Mouse (Mus musculus) monocyte, adult 59 days (primary cell): ENCODE results near the gene Nucb1. TPM values are rescaled to one million over a fixed set of nuclear protein-coding genes. Genes with fewer than 3 reads are reported as not detected.

ENCODE experiments used
- total RNA-seq, 2 experiments: library from RNA; stranded (reverse); gene quantifications; one replicate each; pipeline ENCODE4 v1.2.4; 2023

Gene Nucb1
- total RNA-seq, result 100 to 1,000 TPM; 153 to 162 TPM

DNA sequence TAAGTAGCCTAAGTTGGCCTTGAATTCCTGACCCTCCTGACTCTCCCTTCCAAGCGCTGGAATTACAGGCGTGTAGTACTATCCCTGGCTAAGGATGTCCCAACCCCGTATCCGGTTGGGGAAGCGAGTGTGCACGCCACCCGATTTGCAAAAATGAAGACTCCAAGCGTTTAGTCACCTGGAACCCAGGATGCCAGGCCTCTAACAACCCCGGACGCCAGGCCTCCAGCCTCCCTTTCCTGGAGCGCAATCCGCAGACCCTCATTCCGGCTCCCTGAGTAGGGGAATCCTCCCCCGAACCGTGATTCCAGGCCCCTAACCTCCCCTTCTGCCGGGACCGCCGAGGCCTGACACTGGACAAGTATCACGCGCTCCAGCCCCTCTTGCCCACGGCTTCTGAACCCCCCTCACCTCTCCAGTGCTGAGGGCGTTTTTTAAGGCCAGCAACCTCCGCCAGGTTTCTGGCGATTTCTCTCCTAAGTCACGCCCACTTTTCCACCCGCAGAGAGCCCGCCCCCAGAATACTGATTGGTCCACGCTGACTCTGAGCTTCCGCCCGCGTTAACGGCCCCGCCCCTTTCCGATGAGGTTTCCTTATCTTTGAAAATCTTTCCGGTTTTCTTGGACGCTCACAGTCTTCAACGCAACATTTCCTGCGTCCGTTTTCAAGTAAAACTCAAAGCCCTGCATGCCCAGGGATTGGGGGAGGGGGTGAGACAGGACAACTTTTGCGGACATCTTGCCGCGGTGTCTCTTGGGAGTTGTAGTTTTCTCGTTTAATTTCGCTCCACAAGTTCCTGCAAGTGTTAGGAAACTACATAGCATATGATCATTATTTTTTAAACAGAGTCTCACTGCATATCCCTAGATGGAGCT lies at the start of gene Nucb1:
Gene Nucb1, minus strand, starts transcription at position 495 of the 876 bp plus-strand sequence.

DNA sequence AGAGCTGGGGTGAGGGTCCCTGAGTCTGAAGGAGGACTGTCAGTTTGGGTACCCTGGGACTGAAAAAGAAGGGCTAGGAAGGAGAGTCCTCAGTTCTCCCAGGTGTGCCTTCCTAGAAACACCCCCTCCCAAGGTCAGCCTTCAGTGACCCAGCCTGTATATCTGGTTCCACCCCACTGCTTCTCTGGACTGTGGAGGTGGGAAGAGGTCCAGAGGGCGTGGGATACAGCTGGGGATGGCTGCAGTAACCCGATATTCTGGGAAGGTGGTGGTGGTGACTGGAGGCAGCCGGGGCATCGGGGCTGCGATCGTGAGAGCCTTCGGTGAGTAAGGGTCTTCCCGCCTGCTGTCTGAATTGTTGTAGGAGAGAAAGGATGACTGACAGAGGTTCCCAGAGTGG lies 44.5 kb upstream of the Nucb1 start, which contains the start of gene Hsd17b14:
Gene Hsd17b14, plus strand, starts transcription at position 150 of the 400 bp plus-strand sequence.

DNA sequence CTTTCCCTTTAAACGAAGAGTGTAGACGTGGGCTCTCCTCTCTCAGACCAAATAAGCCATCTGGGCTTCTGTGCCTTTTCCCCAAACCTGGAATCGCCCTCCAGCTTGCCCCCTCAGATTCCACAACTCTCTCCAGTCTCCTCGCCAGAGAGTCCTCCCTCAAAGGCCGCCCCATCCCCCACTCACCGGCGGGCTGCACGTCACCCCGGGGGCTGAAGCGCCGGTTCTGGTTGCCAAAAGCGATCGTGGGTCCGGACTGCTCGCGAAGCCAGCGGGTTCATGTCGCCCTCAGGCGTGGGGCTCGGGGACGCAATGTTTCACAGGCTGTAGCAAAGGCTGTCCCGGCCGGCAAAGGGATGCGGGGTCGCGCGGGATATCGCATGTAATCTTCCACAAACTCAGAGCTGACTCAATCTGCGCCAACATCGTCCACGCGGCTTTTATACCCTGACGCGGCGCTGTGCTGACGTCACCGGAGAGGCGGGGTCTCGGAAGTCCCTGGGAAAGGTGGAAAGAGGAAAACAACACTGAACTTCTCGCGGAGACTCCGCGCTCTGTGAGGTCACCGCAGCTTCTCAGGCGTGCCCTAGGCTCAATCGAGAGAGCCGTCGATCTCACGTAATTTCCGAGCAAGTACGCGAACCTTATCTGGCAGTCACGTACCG lies 15.7 kb upstream of the Nucb1 start, which contains the start of the genes Ppp1r15a and Plekha4:
Gene Ppp1r15a, minus strand, starts transcription at position 460 of the 665 bp plus-strand sequence.
Gene Plekha4, plus strand, starts transcription at position 522 of the 665 bp plus-strand sequence.

DNA sequence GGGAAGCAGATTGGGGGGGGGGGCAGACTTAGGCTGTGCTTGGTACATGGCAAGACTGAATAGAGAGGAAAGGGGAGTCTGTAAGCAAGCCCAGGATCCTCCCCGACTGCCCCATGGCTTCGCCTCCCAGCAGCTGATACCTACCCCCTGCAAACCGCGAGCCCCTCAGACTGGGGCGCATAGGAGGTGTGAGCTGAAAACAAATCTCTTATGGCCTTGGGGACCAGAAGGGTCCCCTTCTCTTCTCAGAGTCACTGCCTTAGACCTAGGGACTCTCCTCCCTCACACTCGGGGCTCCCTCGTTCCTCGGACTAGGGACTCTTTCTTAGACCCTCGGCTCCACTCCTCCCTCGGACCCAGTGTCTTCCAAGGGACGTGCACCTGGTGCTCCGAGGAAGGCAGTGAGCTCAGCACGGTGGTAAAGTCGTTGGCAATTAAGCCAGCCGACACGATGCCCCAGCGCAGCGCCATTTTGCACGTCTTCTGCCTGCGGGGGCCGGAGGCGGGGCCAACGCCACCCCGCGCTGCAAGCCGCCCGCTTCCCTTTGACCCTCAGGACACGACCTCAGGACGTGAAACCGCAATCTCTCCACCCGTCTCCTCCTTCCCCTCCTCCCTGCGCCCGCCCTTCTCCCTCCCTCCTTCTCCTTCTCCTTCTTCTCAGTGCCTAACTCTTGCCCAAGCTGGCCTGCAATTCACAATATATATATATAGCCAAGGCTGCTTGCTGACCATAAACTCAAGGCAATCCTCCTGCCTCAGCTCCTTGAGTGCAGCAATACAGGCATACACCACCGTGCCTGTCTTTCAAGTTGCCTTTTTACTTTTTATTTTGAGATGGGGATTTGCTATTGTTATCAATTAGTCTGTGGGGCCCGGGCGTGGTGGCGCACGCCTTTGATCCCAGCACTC lies 21.7 kb downstream of the Nucb1 start, which contains the start of gene Dhdh:
Gene Dhdh, minus strand, starts transcription at position 513 of the 912 bp plus-strand sequence.

DNA sequence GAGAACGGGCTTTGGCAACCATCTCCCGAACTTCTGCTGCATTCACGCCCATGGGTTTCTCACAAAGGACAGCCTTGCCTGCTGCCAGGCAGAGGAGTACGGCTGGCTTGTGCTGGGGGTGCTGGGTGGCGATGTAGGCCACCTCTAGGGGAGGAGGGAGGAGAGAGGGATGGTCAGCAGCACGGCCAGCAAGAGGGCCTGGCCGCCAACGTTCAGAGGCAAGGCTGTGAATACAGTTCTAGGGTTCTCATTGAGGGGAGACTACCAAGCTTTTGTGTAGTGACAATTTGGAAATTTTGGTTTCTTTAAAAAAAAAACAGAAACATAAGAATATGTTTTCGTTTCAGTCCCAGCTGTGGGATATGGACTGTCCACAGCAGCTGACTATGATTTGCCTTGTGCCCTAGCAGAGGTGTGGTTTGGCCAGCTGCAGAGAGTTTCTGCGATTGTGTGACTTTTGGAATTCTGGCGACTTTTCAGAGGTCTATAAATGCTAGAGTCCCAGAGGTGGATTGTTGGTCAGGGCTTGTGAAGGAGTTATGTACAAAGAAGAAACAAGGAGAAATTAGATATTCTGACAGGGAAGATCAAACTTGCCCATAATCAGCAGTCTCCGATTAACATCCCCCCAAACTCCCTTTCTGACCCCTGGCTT lies 23.3 kb downstream of the Nucb1 start, which contains the start of gene Gm45808:
Gene Gm45808, minus strand, starts transcription at position 51 of the 655 bp plus-strand sequence.

DNA sequence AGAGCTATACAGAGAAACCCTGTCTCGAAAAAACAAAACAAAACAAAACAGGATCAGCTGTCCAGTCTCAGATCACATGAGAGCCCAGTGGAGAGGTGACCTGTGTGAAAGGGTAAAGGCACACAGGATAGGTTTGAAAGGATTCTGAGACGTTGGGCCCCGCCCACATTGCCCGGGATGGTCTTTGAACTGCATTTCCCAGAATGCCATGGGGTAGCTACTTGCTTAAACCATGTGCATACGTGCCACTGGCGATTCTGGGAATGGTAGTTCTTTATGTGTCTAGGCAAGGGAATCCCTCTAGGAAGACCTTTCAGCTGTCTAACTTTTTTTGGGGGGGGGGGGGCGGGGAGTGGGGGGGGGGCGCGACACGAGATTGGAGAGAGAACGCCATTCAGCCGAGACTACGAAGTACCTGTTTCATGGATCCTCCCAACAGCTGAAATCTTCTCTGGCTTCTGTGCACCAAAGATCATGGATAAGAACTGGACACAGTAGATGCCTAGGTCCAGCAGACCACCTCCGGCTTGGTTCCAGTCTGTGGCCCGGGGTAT lies 28.8 kb downstream of the Nucb1 start, which contains the start of gene Tulp2:
Gene Tulp2, plus strand, starts transcription at position 504 of the 554 bp plus-strand sequence.

DNA sequence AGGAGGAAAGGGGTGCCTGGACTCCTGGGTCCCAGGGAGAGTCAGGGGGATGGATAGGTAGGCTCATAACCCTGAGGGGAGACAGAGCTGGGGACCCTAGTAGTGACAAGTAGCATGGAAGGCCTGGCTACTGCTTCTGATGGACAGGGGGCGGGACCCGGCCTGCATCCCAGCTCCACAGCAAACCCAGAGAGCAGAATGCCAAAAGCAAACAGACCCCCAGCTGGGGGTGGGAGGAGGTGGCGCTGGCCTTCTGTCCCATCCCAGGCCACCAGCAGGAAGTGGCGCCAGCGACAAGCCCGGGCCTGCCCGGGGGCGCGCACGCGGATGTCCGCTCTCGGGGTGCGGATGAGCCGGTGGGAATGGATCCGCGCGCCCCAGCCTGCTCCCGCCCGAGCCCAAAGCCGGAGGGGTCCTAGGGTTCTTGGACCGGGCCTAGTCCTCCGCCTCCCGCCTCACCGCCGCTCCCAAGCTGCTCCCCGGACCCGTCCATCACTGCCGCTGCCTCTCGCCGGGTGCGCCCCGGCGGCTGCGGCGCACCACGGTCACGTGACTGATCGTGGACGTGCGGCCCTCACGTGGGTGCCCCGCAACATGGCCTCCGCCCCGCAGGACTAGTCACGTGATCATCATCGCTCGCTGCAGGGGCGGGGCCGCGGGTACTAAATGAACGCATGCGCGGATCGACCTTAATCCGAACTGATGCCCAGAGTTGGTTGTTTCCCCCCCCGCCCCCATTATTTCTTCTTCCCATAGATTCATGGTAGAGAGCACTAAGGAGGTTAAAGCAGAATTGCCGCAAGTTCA lies 43.7 kb downstream of the Nucb1 start, which contains the start of gene Bax:
Gene Bax, minus strand, starts transcription at position 616 of the 807 bp plus-strand sequence.

DNA sequence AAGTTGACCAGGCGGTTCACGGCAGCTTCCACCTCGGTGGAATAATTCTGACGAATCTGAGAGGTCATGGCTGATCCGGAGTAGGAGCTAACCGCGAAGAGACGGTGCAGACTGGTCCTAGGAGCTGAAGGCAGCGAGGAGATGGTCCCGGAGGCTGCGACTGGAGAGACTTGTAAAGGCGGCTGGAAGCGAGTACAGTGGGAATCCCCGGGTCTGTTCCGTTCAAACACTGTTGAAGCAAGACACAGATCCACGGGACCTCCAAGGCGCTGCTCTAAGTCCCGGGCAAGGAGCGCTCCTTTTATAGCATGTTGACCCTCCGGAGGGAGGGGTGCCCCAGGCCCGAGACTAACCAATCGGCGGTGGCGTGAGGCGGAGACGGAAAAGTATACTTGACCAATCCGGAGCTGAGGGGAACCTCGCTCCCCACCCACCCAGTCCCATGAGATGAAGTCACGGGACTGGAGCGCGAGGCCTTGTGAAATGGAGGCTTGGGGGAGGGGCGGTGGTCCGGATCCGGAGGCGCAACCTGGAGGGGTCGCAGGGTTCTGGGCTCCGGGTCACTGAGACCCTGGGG lies 50.6 kb downstream of the Nucb1 start, which contains the start of gene Ftl1:
Gene Ftl1, minus strand, starts transcription at position 321 of the 577 bp plus-strand sequence.

Other genes starting within 250 kb of the Nucb1 start
- gene Slc6a21, start 232.9 kb downstream of the Nucb1 start, total RNA-seq, result under 1 TPM in 1 of 2 experiments, not detected in 1; 0.27 TPM
- 10 to 100 TPM; 13.8 to 14.3 TPM for gene Trpm4, start 176.6 kb downstream of the Nucb1 start, total RNA-seq
- not detected for gene Hrc, start 175.1 kb downstream of the Nucb1 start, total RNA-seq
- under 1 TPM; 0.18 to 0.67 TPM for gene Ppfia3, start 143.4 kb downstream of the Nucb1 start, total RNA-seq
- gene Lin7b, start 139.8 kb downstream of the Nucb1 start, total RNA-seq, result not detected
- 100 to 1,000 TPM; 372 to 402 TPM for gene Snrnp70, start 114.7 kb downstream of the Nucb1 start, total RNA-seq
- gene Kcna7, start 104.8 kb downstream of the Nucb1 start, total RNA-seq, result not detected
- not detected for gene Ntf5, start 96.7 kb downstream of the Nucb1 start, total RNA-seq
- gene Lhb, start 89.6 kb downstream of the Nucb1 start, total RNA-seq, result not detected
- 10 to 100 TPM in 1 of 2 experiments, 1 to 10 TPM in 1; 7.7 to 10.9 TPM for gene Gys1, start 75.6 kb downstream of the Nucb1 start, total RNA-seq
- gene Ruvbl2, start 72.3 kb downstream of the Nucb1 start, total RNA-seq, result 10 to 100 TPM; 27.3 to 29.0 TPM
- 1,000 to 10,000 TPM; 2,883 to 3,990 TPM for gene Ftl1, start 50.5 kb downstream of the Nucb1 start, total RNA-seq
- gene Bax, start 43.5 kb downstream of the Nucb1 start, total RNA-seq, result 100 to 1,000 TPM; 111 to 121 TPM
- gene Tulp2, start 28.5 kb downstream of the Nucb1 start, total RNA-seq, result not detected
- gene Gm45808, start 23.6 kb downstream of the Nucb1 start, total RNA-seq, result 1 to 10 TPM; 1.3 to 1.7 TPM
- gene Dhdh, start 21.6 kb downstream of the Nucb1 start, total RNA-seq, result 10 to 100 TPM; 10.4 to 11.5 TPM
- 100 to 1,000 TPM; 820 to 877 TPM for gene Ppp1r15a, start 15.9 kb upstream of the Nucb1 start, total RNA-seq
- gene Plekha4, start 15.9 kb upstream of the Nucb1 start, total RNA-seq, result under 1 TPM; 0.71 to 0.79 TPM
- gene Hsd17b14, start 44.5 kb upstream of the Nucb1 start, total RNA-seq, result under 1 TPM in 1 of 2 experiments, not detected in 1; 0.39 TPM
- 10 to 100 TPM; 64.9 to 67.0 TPM for gene Bcat2, start 59.7 kb upstream of the Nucb1 start, total RNA-seq
- gene Fgf21, start 105.1 kb upstream of the Nucb1 start, total RNA-seq, result not detected
- gene Fut1, start 106.9 kb upstream of the Nucb1 start, total RNA-seq, result not detected
- under 1 TPM in 1 of 2 experiments, not detected in 1; 0.36 TPM for gene Izumo1, start 111.4 kb upstream of the Nucb1 start, total RNA-seq
- gene Rasip1, start 117.1 kb upstream of the Nucb1 start, total RNA-seq, result under 1 TPM; 0.45 to 0.49 TPM
- gene Mamstr, start 129.6 kb upstream of the Nucb1 start, total RNA-seq, result not detected
- not detected for gene Fut2, start 156.0 kb upstream of the Nucb1 start, total RNA-seq
- not detected for gene Ntn5, start 173.6 kb upstream of the Nucb1 start, total RNA-seq
- gene Sec1, start 184.0 kb upstream of the Nucb1 start, total RNA-seq, result not detected
- not detected for gene Car11, start 189.4 kb upstream of the Nucb1 start, total RNA-seq
- gene Dbp, start 194.7 kb upstream of the Nucb1 start, total RNA-seq, result 10 to 100 TPM in 1 of 2 experiments, 1 to 10 TPM in 1; 8.5 to 11.4 TPM
- 1,000 to 10,000 TPM; 1,433 to 1,476 TPM for gene Rpl18, start 205.1 kb upstream of the Nucb1 start, total RNA-seq
- 10 to 100 TPM; 48.8 to 50.4 TPM for gene Sphk2, start 207.6 kb upstream of the Nucb1 start, total RNA-seq
- under 1 TPM; 0.58 to 0.67 TPM for gene Fam83e, start 210.8 kb upstream of the Nucb1 start, total RNA-seq
- gene Spaca4, start 215.4 kb upstream of the Nucb1 start, total RNA-seq, result not detected